Mouse (Mus musculus) ZHBTc4 (cell line): ENCODE measurements at regions not wholly inside any gene's neighbourhood (a gene's known extent, or its start where the extent isn't known, plus 50 kb on each side); places are given as distances from the start of the nearest gene placed in this dataset.

Experiments used
- DNase-seq: peaks from one replicate; pipeline ENCODE4 v3.0.0-alpha.2; 2011; ENCODE audit warnings: low read depth, low spot score

DNA sequence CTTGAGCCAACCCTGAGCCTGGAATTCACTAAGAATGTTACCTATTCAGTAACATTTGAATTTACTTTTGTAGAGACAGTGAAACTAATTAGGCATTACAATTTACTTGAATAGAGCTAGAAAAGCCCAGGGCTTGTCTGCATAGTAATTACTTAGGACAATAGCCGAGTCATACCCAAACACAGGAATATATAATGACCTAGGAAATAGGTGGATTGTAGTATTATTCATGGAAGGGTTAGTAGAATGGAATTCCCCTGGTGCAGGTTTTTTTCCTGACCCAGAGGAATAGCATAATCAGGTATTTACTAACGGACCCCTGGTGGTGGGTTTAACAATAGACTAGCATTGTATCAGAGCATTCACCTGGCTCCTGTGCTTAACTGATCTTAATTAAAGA, 1076.2 kb upstream of the Edil3 start:
- DNase-seq: peak; percentile 57
